Mouse (Mus musculus): ENCODE results near the gene Adcy9.

The Adcy9 gene

GRCm38 (mm10) chr16:4420298-4421054 lies at the start of gene Adcy9:
Gene Adcy9 (minus strand): TSS chr16:4420498.
- peak; percentile 96 to 98 for DNase-seq

- DNase-seq, result no peak
These were observed 49.5 kb upstream of the Adcy9 start for GRCm38 (mm10) chr16:4469599-4470352.

- no peak for DNase-seq
These were observed 44.3 kb upstream of the Adcy9 start for GRCm38 (mm10) chr16:4464529-4465089.

- no peak for DNase-seq
These were observed 37.6 kb upstream of the Adcy9 start for GRCm38 (mm10) chr16:4457927-4458326.

GRCm38 (mm10) chr16:4456391-4456790 lies 36.1 kb upstream of the Adcy9 start:
- peak; percentile 51 to 59 for DNase-seq

- DNase-seq, result no peak
These were observed 35.4 kb upstream of the Adcy9 start for GRCm38 (mm10) chr16:4455693-4456092.

- DNase-seq, result no peak
These were observed 34.3 kb upstream of the Adcy9 start for GRCm38 (mm10) chr16:4454563-4454962.

GRCm38 (mm10) chr16:4449418-4449817 lies 29.1 kb upstream of the Adcy9 start:
- DNase-seq, result peak; percentile 14 to 16

GRCm38 (mm10) chr16:4448235-4448634 lies 27.9 kb upstream of the Adcy9 start:
- peak; percentile 17 to 34 for DNase-seq

GRCm38 (mm10) chr16:4446395-4446794 lies 26.1 kb upstream of the Adcy9 start:
- no peak for DNase-seq

- no peak for DNase-seq
These were observed 24.1 kb upstream of the Adcy9 start for GRCm38 (mm10) chr16:4444378-4444777.

GRCm38 (mm10) chr16:4439302-4440066 lies 19.2 kb upstream of the Adcy9 start:
- no peak for DNase-seq

- no peak for DNase-seq
These were observed 16.4 kb upstream of the Adcy9 start for GRCm38 (mm10) chr16:4436738-4437137.

GRCm38 (mm10) chr16:4435371-4435770 lies 15.1 kb upstream of the Adcy9 start:
- DNase-seq, result peak in 1 of 2 experiments; percentile 28

- DNase-seq, result no peak
These were observed 11.5 kb upstream of the Adcy9 start for GRCm38 (mm10) chr16:4431841-4432240.

GRCm38 (mm10) chr16:4431013-4431412 lies 10.7 kb upstream of the Adcy9 start:
- no peak for DNase-seq

GRCm38 (mm10) chr16:4430232-4430631 lies 9.9 kb upstream of the Adcy9 start:
- DNase-seq, result no peak

GRCm38 (mm10) chr16:4425658-4426234 lies 5.4 kb upstream of the Adcy9 start:
- no peak for DNase-seq

- no peak for DNase-seq
These were observed 3.3 kb upstream of the Adcy9 start for GRCm38 (mm10) chr16:4423613-4424012.

GRCm38 (mm10) chr16:4422991-4423390 lies 2.7 kb upstream of the Adcy9 start:
- DNase-seq, result no peak

GRCm38 (mm10) chr16:4419546-4420297 lies 576 bp downstream of the Adcy9 start:
- peak; percentile 70 to 78 for DNase-seq

Data from cerebellum, postnatal 10 days (tissue).